Mouse (Mus musculus) G1E (cell line): ENCODE data around the gene Fgfr2. TPM values are rescaled to one million over a fixed set of nuclear protein-coding genes. Genes with fewer than 3 reads are reported as not detected.

Experiments
- ATAC-seq: 2 replicates; pipeline ENCODE4 v1.8.0; 2016; ENCODE audit warnings: mild to moderate bottlenecking; ENCODE audit not compliant: insufficient number of reproducible peaks, poor library complexity, low FRiP score, severe bottlenecking; ENCODE audit errors: extremely low read depth
- DNase-seq: peaks from one replicate; pipeline ENCODE4 v3.0.0; 2012; ENCODE audit warnings: low spot score
- H3K27me3 ChIP-seq: 2 replicates; pipeline ENCODE4 v1.6.1; 2012; ENCODE audit warnings: mild to moderate bottlenecking, low read length, inconsistent platforms; ENCODE audit not compliant: insufficient read depth
- H3K36me3 ChIP-seq: replicated peaks from 2 replicates; pipeline ENCODE3; 2012; ENCODE audit warnings: mild to moderate bottlenecking, inconsistent platforms
- H3K4me1 ChIP-seq: 2 replicates; pipeline ENCODE4 v1.6.1; 2012; ENCODE audit warnings: low read depth, low read length, inconsistent platforms, mixed read lengths; ENCODE audit not compliant: insufficient read depth
- H3K4me3 ChIP-seq: 2 replicates; pipeline ENCODE4 v1.5.1; 2012; ENCODE audit warnings: low read depth, mild to moderate bottlenecking, inconsistent platforms, low read length, moderate library complexity, mixed read lengths
- H3K9me3 ChIP-seq: replicated peaks from 2 replicates; pipeline ENCODE4 v1.6.1; 2012; ENCODE audit warnings: inconsistent platforms
- CTCF ChIP-seq: IDR thresholded peaks from 2 replicates; pipeline ENCODE4 v1.5.1; 2012; ENCODE audit warnings: low read depth, low read length, inconsistent platforms, mixed read lengths
- GATA1 ChIP-seq: IDR thresholded peaks from 2 replicates; pipeline ENCODE4 v1.6.1; 2012; ENCODE audit warnings: borderline replicate concordance, low read length, inconsistent platforms, mixed read lengths
- GATA2 ChIP-seq: IDR thresholded peaks from 2 replicates; pipeline ENCODE4 v1.6.1; 2012; ENCODE audit warnings: low read depth, low read length, inconsistent platforms, borderline replicate concordance
- POLR2AphosphoS5 ChIP-seq: IDR thresholded peaks from 2 replicates; pipeline ENCODE4 v1.6.1; 2012; ENCODE audit warnings: low read depth, low read length, inconsistent platforms; ENCODE audit not compliant: insufficient replicate concordance
- TAL1 ChIP-seq: conservative IDR thresholded peaks from 2 replicates; pipeline ENCODE4 v1.6.1; 2012; ENCODE audit warnings: low read depth, low read length, inconsistent platforms, mixed read lengths
- polyA plus RNA-seq: library from polyadenylated mRNA; stranded (reverse); fragments of >175 nt; gene quantifications from 2 replicates; pipeline ENCODE4 v1.2.3, GENCODE M21; 2012
- total RNA-seq, 2 experiments: library from RNA; stranded (forward) in 1 of 2; stranded (reverse) in 1 of 2; fragments of 200-1000 nt in 1 of 2; fragments of >200 nt in 1 of 2; fragmentation: Nextera tagmentation in 1 of 2; gene quantifications; 2 replicates each; pipeline ENCODE4 v1.2.3; 2014 to 2017

The Fgfr2 gene
- total and polyA plus RNA-seq, 3 experiments, result 0.22 TPM; not detected in 2

DNA sequence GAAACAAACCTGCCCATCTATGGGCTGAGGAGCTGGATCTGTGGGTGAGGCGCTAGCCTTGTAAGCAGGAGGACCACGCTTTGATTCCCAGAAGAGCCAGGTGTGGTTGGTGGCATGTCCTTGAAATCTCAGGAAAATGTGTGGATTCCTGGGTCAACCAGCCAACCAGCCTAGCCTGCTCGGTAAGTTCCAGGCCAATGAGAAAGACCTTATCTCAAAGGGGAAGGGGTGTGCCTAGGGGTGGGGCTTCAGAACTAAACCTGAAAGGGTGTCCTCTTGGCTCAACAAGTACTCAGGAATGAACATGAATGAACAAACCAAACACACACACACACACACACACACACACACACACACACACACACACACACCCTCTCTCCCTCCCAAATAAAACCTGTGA, 81.4 kb downstream of the Fgfr2 start:
- Histone ChIP-seq H3K9me3 (no peaks in the 10 kb centered on the region), H3K36me3 (peaks cover 89% of the 10 kb centered on the region), H3K27me3 (no peaks in the 10 kb centered on the region), H3K4me3 (no peak overlapping the region), H3K4me1 (no peaks in the 10 kb centered on the region; the same call in 1 of the 2 replicates)
- ATAC-seq, result no peak
- no peak for DNase-seq
- TF ChIP-seq TAL1 (no peak), CTCF (no peak), GATA1 (no peak), POLR2AphosphoS5 (no peak), GATA2 (no peak)

GRCm38 (mm10) chr7:133040688-133041345, 82.3 kb downstream of the Fgfr2 start:
- peaks cover 89% of the 10 kb centered on the region for H3K36me3 ChIP-seq
- H3K4me3 ChIP-seq, result no peak overlapping the region
- ATAC-seq, result no peak
- H3K27me3 ChIP-seq, result no peaks in the 10 kb centered on the region
- no peaks in the 10 kb centered on the region for H3K9me3 ChIP-seq
- H3K4me1 ChIP-seq, result no peaks in the 10 kb centered on the region
- TF ChIP-seq GATA1 (no peak), GATA2 (no peak), CTCF (no peak), TAL1 (no peak), POLR2AphosphoS5 (no peak)
- DNase-seq, result no peak

DNA sequence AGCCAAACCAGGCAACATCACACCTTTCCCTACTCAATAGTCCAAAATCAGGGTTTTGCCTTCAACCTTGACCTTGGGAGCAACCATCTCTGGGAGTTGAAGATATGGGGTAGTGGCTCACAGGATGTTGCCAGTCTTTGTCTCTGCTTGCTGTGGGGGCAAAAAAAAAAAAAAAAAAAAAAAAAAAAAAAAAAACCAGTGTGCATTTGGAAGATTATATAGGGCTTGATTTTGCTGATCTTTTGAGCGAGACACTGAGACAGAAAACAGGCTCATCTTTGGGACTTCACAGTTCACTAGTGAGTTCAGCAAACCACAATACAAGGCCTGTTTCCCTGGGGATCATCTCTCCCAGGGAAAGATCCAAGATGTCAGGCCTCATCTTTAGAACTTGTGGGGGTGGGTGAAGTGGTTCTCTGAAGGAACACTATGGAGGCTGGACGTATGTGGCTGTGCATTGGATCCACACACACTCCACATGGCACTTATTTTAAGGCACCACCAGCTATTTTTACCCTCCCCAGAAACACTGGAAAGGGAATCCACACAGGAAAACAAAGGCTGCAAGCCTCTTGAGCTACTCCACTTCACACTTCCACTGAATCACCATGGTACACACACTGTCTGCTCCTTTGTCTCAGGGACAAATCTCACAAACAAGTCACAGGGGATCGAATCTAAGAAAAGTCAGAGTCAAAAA, 83.4 kb downstream of the Fgfr2 start:
- ATAC-seq, result no peak

GRCm38 (mm10) chr7:133037618-133038017, 85.5 kb downstream of the Fgfr2 start:
- no peaks in the 10 kb centered on the region for H3K9me3 ChIP-seq
- no peaks in the 10 kb centered on the region for H3K27me3 ChIP-seq
- no peak for DNase-seq
- H3K4me3 ChIP-seq, result no peak overlapping the region
- H3K4me1 ChIP-seq, result peaks cover 3% of the 10 kb centered on the region; the same call in 1 of the 2 replicates
- TF ChIP-seq POLR2AphosphoS5 (no peak), GATA1 (no peak), TAL1 (no peak), GATA2 (no peak), CTCF (no peak)
- ATAC-seq, result no peak
- H3K36me3 ChIP-seq, result peaks cover 86% of the 10 kb centered on the region

More for the DNA sequence above, 83.4 kb downstream of the Fgfr2 start:
- H3K27me3 ChIP-seq, result no peaks in the 10 kb centered on the region
- H3K36me3 ChIP-seq, result peaks cover 88% of the 10 kb centered on the region
- H3K9me3 ChIP-seq, result no peaks in the 10 kb centered on the region
- H3K4me1 ChIP-seq, result no peaks in the 10 kb centered on the region
- TF ChIP-seq CTCF, result no peak
- TF ChIP-seq GATA1, result no peak
- no peak for TF ChIP-seq GATA2
- no peak for TF ChIP-seq TAL1
- TF ChIP-seq POLR2AphosphoS5, result no peak
- no peak overlapping the region for H3K4me3 ChIP-seq
- no peak for DNase-seq

GRCm38 (mm10) chr7:133037217-133037616, 85.9 kb downstream of the Fgfr2 start:
- no peak for DNase-seq
- Histone ChIP-seq H3K36me3 (peaks cover 86% of the 10 kb centered on the region), H3K4me1 (peaks cover 4% of the 10 kb centered on the region; the same call in 1 of the 2 replicates), H3K9me3 (no peaks in the 10 kb centered on the region), H3K27me3 (no peaks in the 10 kb centered on the region), H3K4me3 (no peak overlapping the region)
- ATAC-seq, result no peak
- TF ChIP-seq GATA1, result no peak
- TF ChIP-seq TAL1, result no peak
- no peak for TF ChIP-seq GATA2
- no peak for TF ChIP-seq CTCF
- TF ChIP-seq POLR2AphosphoS5, result no peak

DNA sequence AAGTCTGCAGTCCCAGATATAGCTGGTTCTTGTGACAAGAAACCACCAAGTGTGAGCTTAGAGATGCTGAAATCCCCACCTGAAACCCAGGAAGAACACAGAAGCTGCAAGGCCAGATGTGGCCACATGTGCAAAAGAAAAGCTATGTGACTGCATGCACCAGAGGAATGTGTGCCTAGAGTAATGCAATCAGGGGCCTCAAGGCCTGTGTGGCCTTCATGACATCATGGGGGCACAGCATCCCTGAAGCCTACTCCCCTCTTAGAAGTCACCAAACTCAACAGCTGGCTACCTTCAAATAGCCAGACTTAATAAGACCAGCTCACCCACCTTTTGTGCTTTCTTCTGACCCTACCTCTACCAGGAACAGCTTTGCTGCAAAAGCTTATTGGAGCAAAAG, 87.2 kb downstream of the Fgfr2 start:
- Histone ChIP-seq H3K4me1 (peaks cover 4% of the 10 kb centered on the region; the same call in 1 of the 2 replicates), H3K9me3 (no peaks in the 10 kb centered on the region), H3K27me3 (no peaks in the 10 kb centered on the region), H3K36me3 (peaks cover 80% of the 10 kb centered on the region), H3K4me3 (no peak overlapping the region)
- DNase-seq, result no peak
- no peak for ATAC-seq
- TF ChIP-seq GATA1, result no peak
- TF ChIP-seq POLR2AphosphoS5, result no peak
- TF ChIP-seq TAL1, result no peak
- no peak for TF ChIP-seq GATA2
- no peak for TF ChIP-seq CTCF
